Mouse (Mus musculus) kidney, embryonic 16.5 days (tissue): ENCODE measurements around the gene Ccdc92. TPM values are rescaled to one million over a fixed set of nuclear protein-coding genes. Genes with fewer than 3 reads are reported as not detected.

Source experiments
- ATAC-seq: fragments of 200-750 bp; cut with Nextera tagmentation; 2 replicates; pipeline ENCODE4 v1.8.0; 2017; ENCODE audit warnings: moderate TSS enrichment; ENCODE audit not compliant: low FRiP score, low TSS enrichment
- H3K27ac ChIP-seq: fragments of 300-500 bp; sonication (generic); 2 replicates; pipeline ENCODE4 v1.5.1; 2014; ENCODE audit warnings: low read length
- H3K27me3 ChIP-seq: fragments of 300-500 bp; sonication (generic); 2 replicates; pipeline ENCODE4 v1.6.1; 2014; ENCODE audit warnings: low read length, control low read depth, mixed read lengths; ENCODE audit not compliant: insufficient read depth
- H3K36me3 ChIP-seq: fragments of 300-500 bp; sonication (generic); 2 replicates; pipeline ENCODE4 v1.6.1; 2014; ENCODE audit warnings: low read length, control low read depth, mixed read lengths; ENCODE audit not compliant: insufficient read depth
- H3K4me1 ChIP-seq: fragments of 300-500 bp; sonication (generic); 2 replicates; pipeline ENCODE4 v1.6.1; 2014; ENCODE audit warnings: low read length, control low read depth, mixed read lengths; ENCODE audit not compliant: insufficient read depth
- H3K4me2 ChIP-seq: fragments of 300-500 bp; sonication (generic); replicated peaks from 2 replicates; pipeline ENCODE4 v1.6.1; 2014; ENCODE audit warnings: low read depth, low read length
- H3K4me3 ChIP-seq: fragments of 300-500 bp; sonication (generic); 2 replicates; pipeline ENCODE4 v1.5.1; 2014; ENCODE audit warnings: mild to moderate bottlenecking, low read length
- H3K9ac ChIP-seq: fragments of 300-500 bp; sonication (generic); replicated peaks from 2 replicates; pipeline ENCODE4 v1.6.1; 2014; ENCODE audit warnings: low read length
- H3K9me3 ChIP-seq: fragments of 300-500 bp; sonication (generic); 2 replicates; pipeline ENCODE4 v1.6.1; 2016; ENCODE audit warnings: low read length, control low read depth
- WGBS: fragments of 180-500 bp; shearing (Covaris S2); extraction: QIAGEN DNeasy Blood & Tissue Kit; methylation state at CpG from one replicate; pipeline ENCODE4 v1.1.7; 2014; 5-methylcytosine and 5-hydroxymethylcytosine counted together
- polyA plus RNA-seq: library from polyadenylated mRNA; unstranded; fragments of >200 nt; fragmentation: Nextera tagmentation; extraction: Ambion mirVana; gene quantifications from 2 replicates; pipeline ENCODE4 v1.2.1, GENCODE M21; 2015

Ccdc92 gene
- polyA plus RNA-seq, 1 experiment from 2014 or later: 8.8 TPM

GRCm38 (mm10) chr5:124891921-124892370, 29.7 kb upstream of the Ccdc92 start:
- Histone ChIP-seq H3K4me1 (0 out of 2 replicates have a peak, but pooled peaks cover 9% of the 10 kb centered on the region), H3K9ac (no peak overlapping the region), H3K4me3 (no peak overlapping the region), H3K36me3 (peaks cover 11% of the 10 kb centered on the region; the same call in 1 of the 2 replicates), H3K4me2 (no peak overlapping the region), H3K9me3 (no peaks in the 10 kb centered on the region), H3K27me3 (no peaks in the 10 kb centered on the region), H3K27ac (no peak overlapping the region)
- 25% methylated on average over 3 of the region's 3 CpGs for WGBS
- ATAC-seq: no peak; the same call in 1 of the 2 replicates

DNA sequence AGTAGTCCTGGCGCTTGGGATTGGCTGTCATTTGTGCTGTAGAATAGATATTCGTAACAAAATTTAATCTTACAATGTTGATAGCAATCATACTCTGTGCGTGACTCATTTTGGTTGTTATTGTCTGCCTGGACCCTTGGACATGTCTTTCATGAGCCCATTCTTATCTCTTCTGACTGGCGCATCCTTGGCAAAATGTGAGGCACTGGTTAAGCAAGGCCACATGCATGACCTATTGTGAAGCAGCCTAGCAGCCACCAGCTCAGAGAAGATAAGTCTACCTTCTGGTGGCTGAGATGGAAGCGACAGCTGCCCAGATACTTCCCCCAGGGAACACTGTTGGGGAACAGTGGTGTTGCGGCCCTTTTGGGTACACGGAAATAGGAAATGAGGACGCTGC, 26.4 kb upstream of the Ccdc92 start:
- no peaks in the 10 kb centered on the region for H3K4me1 ChIP-seq
- no peak for ATAC-seq
- H3K4me3 ChIP-seq: no peak overlapping the region
- H3K9me3 ChIP-seq: no peaks in the 10 kb centered on the region
- H3K9ac ChIP-seq: no peak overlapping the region
- peaks cover 34% of the 10 kb centered on the region for H3K36me3 ChIP-seq
- H3K4me2 ChIP-seq: no peak overlapping the region
- H3K27ac ChIP-seq: no peak overlapping the region
- no peaks in the 10 kb centered on the region for H3K27me3 ChIP-seq
- 95% methylated on average over 8 of the region's 8 CpGs for WGBS

- H3K36me3 ChIP-seq: peaks cover 42% of the 10 kb centered on the region
- no peak for ATAC-seq
- 85% methylated on average over 6 of the region's 6 CpGs for WGBS
These were observed 21.7 kb upstream of the Ccdc92 start for GRCm38 (mm10) chr5:124883877-124884276.

DNA sequence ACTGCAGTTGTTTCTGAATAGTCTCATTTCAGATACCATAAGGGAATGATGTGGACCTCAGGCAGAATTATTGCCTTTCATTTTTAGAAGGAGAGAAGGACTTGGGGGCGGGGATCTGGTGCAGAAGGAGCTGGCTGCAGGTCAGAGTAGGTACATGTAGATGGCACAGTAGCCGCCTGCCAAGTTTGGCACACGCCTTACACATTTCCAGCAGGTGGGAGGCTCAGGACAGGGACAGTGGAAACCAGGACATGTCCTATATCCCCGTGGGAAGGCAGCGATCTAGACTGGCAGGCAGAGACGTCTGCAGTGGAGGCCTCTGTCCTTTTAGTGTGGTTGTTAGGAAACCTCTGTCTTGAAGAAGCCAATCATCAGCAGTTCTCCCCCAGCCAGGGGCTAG, 17.6 kb upstream of the Ccdc92 start:
- 84% methylated on average over 6 of the region's 6 CpGs for WGBS
- Histone ChIP-seq H3K36me3 (peaks cover 11% of the 10 kb centered on the region; the same call in 1 of the 2 replicates), H3K4me1 (no peaks in the 10 kb centered on the region; the same call in 1 of the 2 replicates), H3K27me3 (no peaks in the 10 kb centered on the region), H3K9me3 (no peaks in the 10 kb centered on the region), H3K4me2 (no peak overlapping the region), H3K9ac (no peak overlapping the region), H3K4me3 (no peak overlapping the region), H3K27ac (no peak overlapping the region)
- no peak for ATAC-seq

More at GRCm38 (mm10) chr5:124883877-124884276, 21.7 kb upstream of the Ccdc92 start:
- Histone ChIP-seq H3K27me3 (no peaks in the 10 kb centered on the region), H3K4me1 (no peaks in the 10 kb centered on the region), H3K4me3 (no peak overlapping the region), H3K27ac (no peak overlapping the region), H3K9ac (no peak overlapping the region), H3K4me2 (no peak overlapping the region), H3K9me3 (no peaks in the 10 kb centered on the region)

DNA sequence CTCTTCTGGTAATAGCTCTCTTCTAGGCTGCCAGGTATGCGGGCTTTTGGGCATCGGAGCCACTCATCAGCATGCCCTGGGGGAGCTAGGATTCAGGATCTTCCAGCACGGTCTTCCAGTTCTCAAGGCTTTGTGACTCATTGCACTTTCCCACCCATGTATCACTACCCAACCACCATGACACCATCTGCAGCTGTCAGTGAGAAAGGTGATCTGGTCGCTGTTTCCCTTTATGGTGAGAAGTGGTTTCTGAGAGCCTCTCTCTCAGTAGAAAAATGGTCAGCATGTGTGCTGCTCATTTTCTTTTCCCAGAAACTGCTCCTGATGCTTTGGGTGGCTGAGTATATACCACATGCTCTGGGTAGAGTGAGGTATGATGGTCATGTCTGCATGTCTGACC, 17.0 kb upstream of the Ccdc92 start:
- 82% methylated on average over 4 of the region's 4 CpGs for WGBS
- no peak overlapping the region for H3K9ac ChIP-seq
- no peaks in the 10 kb centered on the region for H3K9me3 ChIP-seq
- no peak overlapping the region for H3K4me3 ChIP-seq
- H3K4me1 ChIP-seq: no peaks in the 10 kb centered on the region; the same call in 1 of the 2 replicates
- H3K36me3 ChIP-seq: peaks cover 9% of the 10 kb centered on the region
- no peak overlapping the region for H3K27ac ChIP-seq
- ATAC-seq: no peak
- no peaks in the 10 kb centered on the region for H3K27me3 ChIP-seq
- no peak overlapping the region for H3K4me2 ChIP-seq

- H3K9me3 ChIP-seq: no peaks in the 10 kb centered on the region
- H3K4me3 ChIP-seq: no peak overlapping the region
- ATAC-seq: no peak
- peaks cover 14% of the 10 kb centered on the region for H3K36me3 ChIP-seq
- no peak overlapping the region for H3K4me2 ChIP-seq
- no peaks in the 10 kb centered on the region for H3K27me3 ChIP-seq
- no peak overlapping the region for H3K9ac ChIP-seq
- no peak overlapping the region for H3K27ac ChIP-seq
- WGBS: 86% methylated on average over 6 of the region's 6 CpGs
- peaks cover 25% of the 10 kb centered on the region for H3K4me1 ChIP-seq
These were observed 11.8 kb upstream of the Ccdc92 start for GRCm38 (mm10) chr5:124873890-124874601.

DNA sequence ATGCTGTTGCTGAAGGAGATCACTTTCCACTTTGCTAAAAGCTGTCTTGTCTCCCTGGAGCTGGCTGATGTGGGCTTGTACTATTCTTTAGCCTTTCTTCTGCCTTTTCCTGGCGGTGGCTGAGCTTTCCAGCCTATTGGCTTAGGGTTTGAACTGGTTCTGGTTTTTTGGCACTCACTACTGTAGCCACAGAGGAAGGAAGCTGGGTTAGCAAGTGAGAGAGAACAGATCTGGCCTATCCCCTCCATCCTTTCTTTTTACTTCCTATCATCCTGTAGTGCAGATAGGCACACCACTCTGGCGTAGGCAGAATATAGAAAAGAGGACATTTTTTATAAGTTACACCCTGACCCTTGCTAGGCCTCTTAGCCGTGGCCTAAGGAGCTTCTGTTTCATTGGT, 10.9 kb upstream of the Ccdc92 start:
- no peaks in the 10 kb centered on the region for H3K27me3 ChIP-seq
- ATAC-seq: no peak
- no peak overlapping the region for H3K9ac ChIP-seq
- H3K4me1 ChIP-seq: peaks cover 25% of the 10 kb centered on the region
- no peaks in the 10 kb centered on the region for H3K9me3 ChIP-seq
- no peak overlapping the region for H3K4me2 ChIP-seq
- peaks cover 11% of the 10 kb centered on the region for H3K36me3 ChIP-seq
- 84% methylated on average over 3 of the region's 3 CpGs for WGBS
- H3K27ac ChIP-seq: no peak overlapping the region
- no peak overlapping the region for H3K4me3 ChIP-seq

GRCm38 (mm10) chr5:124872033-124872432, 9.8 kb upstream of the Ccdc92 start:
- no peak overlapping the region for H3K4me3 ChIP-seq
- no peak for ATAC-seq
- no peak overlapping the region for H3K9ac ChIP-seq
- no peak overlapping the region for H3K27ac ChIP-seq
- H3K4me2 ChIP-seq: no peak overlapping the region
- H3K36me3 ChIP-seq: peaks cover 11% of the 10 kb centered on the region
- no peaks in the 10 kb centered on the region for H3K27me3 ChIP-seq
- WGBS: 57% methylated on average over 2 of the region's 2 CpGs
- H3K9me3 ChIP-seq: no peaks in the 10 kb centered on the region
- H3K4me1 ChIP-seq: peaks cover 25% of the 10 kb centered on the region

DNA sequence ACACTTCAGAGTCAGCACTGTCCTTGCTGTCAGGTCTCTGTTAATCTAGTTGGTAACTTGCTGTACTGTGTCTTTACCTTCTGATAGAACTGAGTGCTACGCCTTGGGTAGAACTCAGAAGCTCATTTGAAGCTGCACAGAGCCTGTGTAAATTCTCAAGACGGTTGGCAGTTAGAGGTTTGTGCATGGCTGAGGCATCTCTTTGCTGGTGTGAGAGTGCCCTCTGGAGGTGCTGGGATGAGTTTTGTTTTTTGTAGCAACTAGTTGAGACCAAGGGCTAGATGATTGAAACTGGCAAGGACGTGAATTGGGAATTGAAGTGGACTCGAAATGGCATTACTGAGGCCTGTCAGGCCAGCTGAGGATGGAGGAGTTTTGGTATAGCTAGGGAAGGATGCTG, 6.8 kb upstream of the Ccdc92 start:
- ATAC-seq: no peak
- Histone ChIP-seq H3K4me2 (no peak overlapping the region), H3K27ac (no peak overlapping the region), H3K4me3 (no peak overlapping the region), H3K9ac (no peak overlapping the region), H3K36me3 (peaks cover 8% of the 10 kb centered on the region; the same call in 1 of the 2 replicates), H3K9me3 (no peaks in the 10 kb centered on the region), H3K27me3 (no peaks in the 10 kb centered on the region), H3K4me1 (peaks cover 33% of the 10 kb centered on the region)
- 50% methylated on average over 4 of the region's 4 CpGs for WGBS
